Mouse (Mus musculus) c-Kit-negative CD71-positive TER-119-positive erythroid progenitor cells, embryonic 14.5 days (primary cell): ENCODE results near the gene Rhag.

Experiments
- DNase-seq: peaks from one replicate; pipeline ENCODE4 v3.0.0-alpha.2; 2013; ENCODE audit warnings: low read depth, low spot score

The Rhag gene

DNA sequence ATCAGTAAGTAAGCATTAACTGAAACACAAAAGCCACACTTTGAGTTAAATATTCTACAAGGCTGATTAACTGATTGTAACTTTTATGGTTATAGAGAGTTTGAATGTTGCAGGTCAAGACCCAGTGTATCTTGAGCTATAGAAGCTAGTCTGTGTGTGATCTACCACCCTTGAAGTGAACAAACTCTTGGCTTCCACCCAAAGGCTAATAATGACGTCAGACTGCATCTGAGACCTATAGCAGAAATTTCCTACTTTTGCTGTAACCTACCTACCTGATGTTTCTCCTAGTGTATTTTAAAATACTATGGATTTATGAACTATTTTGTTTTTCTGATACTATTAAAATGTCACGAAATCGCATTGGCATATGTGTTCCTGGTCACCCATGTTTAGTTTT is 63.8 kb downstream of the Rhag start:
- DNase-seq = no peak

DNA sequence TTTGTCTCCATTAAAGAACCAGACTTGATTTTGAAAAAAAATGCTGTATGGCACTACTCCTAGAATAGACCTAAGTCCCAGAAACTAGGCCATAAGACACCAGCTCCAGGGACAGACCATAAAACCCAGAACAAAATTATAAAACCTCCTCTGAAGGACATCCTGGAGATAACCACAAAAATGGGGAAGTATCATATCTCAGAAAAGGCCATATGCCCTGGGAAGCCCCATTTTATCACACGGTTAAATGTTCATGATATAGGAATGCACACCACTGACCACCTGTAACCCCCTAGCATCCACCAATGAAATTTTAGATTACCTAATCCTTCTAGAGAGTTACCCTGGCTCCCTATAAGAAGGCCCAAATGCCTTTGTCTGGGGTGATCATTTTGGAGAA is 64.6 kb downstream of the Rhag start:
- no peak for DNase-seq

DNA sequence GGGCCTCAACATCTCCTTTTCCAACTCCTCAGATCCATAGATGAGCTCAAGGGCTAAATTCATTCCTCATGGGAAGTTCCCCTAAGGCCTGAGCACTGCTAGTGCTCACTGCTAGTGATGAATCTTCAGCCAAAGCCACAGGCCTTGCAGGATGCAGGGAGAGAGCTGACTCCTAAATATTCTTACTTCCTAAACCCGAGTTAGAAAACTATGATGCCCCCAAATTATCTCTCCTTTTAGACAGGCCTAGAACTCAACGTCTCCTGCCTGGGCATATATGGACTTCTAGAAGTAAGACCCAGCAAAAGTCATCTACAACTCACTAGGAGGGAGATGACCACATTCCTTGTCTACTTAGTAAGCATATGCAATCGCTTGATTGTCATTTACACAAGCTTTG is 66.8 kb downstream of the Rhag start:
- no peak for DNase-seq

DNA sequence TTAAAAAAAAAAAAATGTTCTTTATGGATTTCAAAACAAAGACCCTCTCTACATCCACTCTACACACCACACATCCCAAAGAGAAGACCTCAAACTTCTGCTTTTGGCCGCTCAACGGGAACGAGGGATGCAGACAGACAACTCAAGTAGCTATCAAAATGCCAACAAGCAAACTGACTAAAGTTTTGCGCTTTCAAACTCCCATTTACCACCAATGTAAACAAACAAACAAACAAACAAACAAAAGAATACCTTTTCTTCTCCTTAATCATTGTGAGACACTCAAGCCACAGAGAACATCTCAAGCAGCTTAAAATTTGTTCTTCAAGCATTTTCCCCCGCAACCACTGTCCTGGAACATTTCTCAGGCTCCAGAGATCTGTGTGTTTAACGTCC is 68.6 kb downstream of the Rhag start:
- DNase-seq = no peak

DNA sequence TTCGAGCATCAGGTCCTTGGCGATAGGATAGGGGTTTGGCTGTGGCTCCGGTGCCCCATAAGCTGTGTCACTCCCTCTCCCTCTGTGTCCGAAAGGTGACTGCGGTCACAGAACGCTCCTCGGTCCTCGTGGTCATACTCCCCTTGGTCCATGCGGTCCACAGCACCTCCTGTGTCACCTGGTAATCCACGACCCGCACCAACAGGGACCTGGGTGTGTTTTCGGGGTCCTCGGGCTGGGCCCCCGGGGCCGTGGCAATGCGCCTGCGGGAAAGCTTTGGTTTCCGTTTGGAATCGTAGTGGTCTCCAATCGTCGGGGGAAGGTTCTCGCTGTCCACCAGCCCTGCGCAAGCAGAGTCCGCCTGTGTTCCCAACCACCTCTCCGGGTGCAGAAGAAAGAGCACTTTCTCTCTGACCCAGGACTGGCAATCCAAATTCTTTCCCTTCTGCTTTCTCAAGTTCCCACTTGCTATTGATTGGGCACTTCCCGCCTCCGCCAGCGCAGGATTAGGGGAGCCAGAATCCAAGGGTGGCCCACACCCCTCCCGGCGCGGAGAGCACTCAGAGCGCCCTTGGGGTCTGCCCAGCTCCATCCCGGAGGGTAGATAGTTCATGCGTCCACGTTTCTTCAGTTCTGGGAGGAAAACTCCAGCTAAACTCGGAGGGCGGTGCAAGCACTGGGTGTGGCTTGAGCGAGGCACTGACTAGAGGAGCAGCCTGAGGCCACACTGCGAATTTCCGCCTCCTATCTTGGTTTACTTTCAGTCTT is 69.2 kb downstream of the Rhag start, which contains the start of gene 9130008F23Rik:
Gene 9130008F23Rik, minus strand, starts transcription at position 636 of the 768 bp plus-strand sequence.
- DNase-seq = peak; percentile 45

DNA sequence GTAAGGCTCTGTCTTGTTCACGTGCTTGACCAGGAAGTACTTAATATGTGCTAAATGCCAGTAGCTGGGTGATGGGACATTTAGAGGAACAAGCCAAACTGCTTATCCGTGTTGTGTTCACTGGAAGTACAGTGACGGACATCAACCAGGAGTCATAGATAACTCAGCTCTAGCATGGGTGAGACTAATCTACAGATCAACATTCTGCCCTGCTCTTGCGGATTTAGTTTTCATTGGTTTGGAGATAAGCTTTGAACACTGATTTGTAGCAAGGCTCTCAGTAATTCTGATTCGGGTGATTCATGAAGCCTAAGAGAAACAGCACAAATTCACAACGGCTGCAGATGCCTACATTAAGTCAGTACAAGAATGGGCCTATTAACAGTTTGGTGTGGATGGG is 71.2 kb downstream of the Rhag start:
- DNase-seq = no peak

DNA sequence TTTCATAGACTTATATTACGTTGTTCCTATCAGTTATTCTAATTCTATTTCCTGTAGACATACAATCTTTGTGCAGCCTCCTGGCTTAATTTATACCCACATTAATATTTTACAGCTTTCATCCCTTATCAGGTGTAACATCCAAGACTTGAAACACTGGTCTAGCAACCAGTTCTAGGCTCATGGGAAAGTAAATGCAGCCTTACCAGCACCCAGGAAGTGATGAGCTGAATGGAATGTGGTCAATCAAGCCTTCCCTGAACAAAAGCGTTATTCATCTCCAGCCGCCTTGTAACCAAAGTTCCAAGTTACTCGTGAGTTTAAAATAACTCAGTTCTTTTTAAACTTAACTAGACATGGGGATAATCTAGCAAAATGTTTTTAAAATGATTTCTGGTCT is 74.2 kb downstream of the Rhag start:
- DNase-seq = no peak

DNA sequence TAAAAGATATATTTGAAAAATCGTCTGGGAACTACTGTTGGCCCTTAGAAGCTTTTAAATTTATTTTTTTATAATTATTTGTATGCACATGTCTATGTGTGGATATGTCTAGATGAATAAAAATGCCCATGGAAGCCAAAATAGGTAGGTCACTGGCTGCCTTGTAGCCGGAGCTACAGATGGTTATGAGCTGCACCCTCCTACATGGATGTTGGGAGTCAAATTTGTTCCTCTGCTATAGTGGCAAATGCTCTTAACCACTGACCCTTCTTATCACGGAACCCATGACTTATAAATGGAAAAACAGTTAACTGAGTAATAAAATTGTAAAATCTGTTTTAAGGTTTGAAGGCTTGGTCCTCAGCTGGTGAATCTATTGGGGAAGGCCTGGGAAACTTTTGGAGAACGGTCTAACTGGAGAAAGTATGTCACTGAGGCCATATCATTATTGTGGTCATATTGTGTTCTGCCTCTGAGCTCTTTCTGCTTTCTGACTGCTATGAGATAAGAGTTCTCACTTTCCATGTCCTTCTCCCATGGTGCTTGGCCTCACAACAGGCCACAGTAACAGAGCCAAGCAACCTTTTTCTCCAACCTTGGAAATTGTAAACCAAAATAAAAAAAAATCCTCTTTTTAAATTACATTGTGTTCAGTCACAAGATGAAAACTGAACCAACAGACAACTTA is 77.1 kb downstream of the Rhag start:
- no peak for DNase-seq
